Mouse (Mus musculus): ENCODE data around the gene Ephb1.

- TF ChIP-seq E2F4 (IDR thresholded peaks at IDR 0.05; ENCODE audit: insufficient replicate concordance, low read depth, low read length) = no peak
- TF ChIP-seq CTCF (conservative IDR thresholded peaks at IDR 0.05 in 1 of 2, IDR thresholded peaks at IDR 0.05 in 1 of 2; ENCODE audit: low read depth in 2 of 2, low read length in 2 of 2) = no peak
- no peak for TF ChIP-seq NELFE (IDR thresholded peaks at IDR 0.05; ENCODE audit: low read depth, low read length)
- no peak for TF ChIP-seq EP300 (IDR thresholded peaks at IDR 0.05; ENCODE audit: low read length)
- no peak for TF ChIP-seq POLR2A (IDR thresholded peaks at IDR 0.05; ENCODE audit: low read depth, low read length)
- no peak for TF ChIP-seq BHLHE40 (IDR thresholded peaks at IDR 0.05; ENCODE audit: low read depth, low read length)
- TF ChIP-seq ZKSCAN1 (IDR thresholded peaks at IDR 0.05; ENCODE audit: borderline replicate concordance, low read depth, low read length) = no peak
- TF ChIP-seq GABPA (IDR thresholded peaks at IDR 0.05; ENCODE audit: insufficient replicate concordance, low read depth, low read length) = no peak
- TF ChIP-seq MAFK (IDR thresholded peaks at IDR 0.05; ENCODE audit: insufficient replicate concordance, low read length) = no peak
- TF ChIP-seq TCF12 (IDR thresholded peaks at IDR 0.05; ENCODE audit: low read depth, low read length) = no peak
- TF ChIP-seq USF2 (conservative IDR thresholded peaks at IDR 0.05; ENCODE audit: low read depth, low read length) = no peak
- no peak for TF ChIP-seq MAX (IDR thresholded peaks at IDR 0.05; ENCODE audit: low read length)
- no peak for TF ChIP-seq MXI1 (IDR thresholded peaks at IDR 0.05; ENCODE audit: low read depth, low read length)
Measured at GRCm38 (mm10) chr9:102367796-102368195, 13.3 kb upstream of the Ephb1 start.

Data from CH12.LX (cell line).